Mouse (Mus musculus) C2C12 (cell line): Measurements from ENCODE around the gene Olfr498. TPM values are rescaled to one million over a fixed set of nuclear protein-coding genes. Genes with fewer than 3 reads are reported as not detected.

Source experiments
- H3K27me3 ChIP-seq: one replicate; pipeline ENCODE4 v1.6.1; 2011; ENCODE audit not compliant: control insufficient read depth, insufficient read depth, insufficient read length
- H3K36me3 ChIP-seq: one replicate; pipeline ENCODE4 v1.6.1; 2011; ENCODE audit not compliant: control insufficient read depth, insufficient read depth
- H3K4me3 ChIP-seq: one replicate; pipeline ENCODE4 v1.5.1; 2011; ENCODE audit warnings: mild to moderate bottlenecking, control low read depth; ENCODE audit not compliant: poor library complexity, insufficient read depth, severe bottlenecking
- H3K79me2 ChIP-seq: one replicate; pipeline ENCODE4 v1.6.1; 2011; ENCODE audit not compliant: control insufficient read depth, insufficient read depth
- H3K79me3 ChIP-seq: one replicate; pipeline ENCODE4 v1.6.1; 2011; ENCODE audit warnings: low read depth, control low read depth
- H3ac ChIP-seq: one replicate; pipeline ENCODE3; 2011; ENCODE audit warnings: low read depth; ENCODE audit not compliant: control insufficient read depth, insufficient read length
- CEBPB ChIP-seq: IDR thresholded peaks from one replicate; pipeline ENCODE4 v1.6.1; 2011; ENCODE audit warnings: low read depth, mild to moderate bottlenecking, control low read depth, moderate library complexity
- CTCF ChIP-seq: IDR thresholded peaks from one replicate; pipeline ENCODE4 v1.5.1; 2011; ENCODE audit not compliant: control insufficient read depth, insufficient read depth, insufficient read length
- FOSL1 ChIP-seq: IDR thresholded peaks from one replicate; pipeline ENCODE4 v1.8.0; 2011; ENCODE audit warnings: mild to moderate bottlenecking, low read length; ENCODE audit not compliant: poor library complexity, insufficient read depth, severe bottlenecking
- MAX ChIP-seq: IDR thresholded peaks from one replicate; pipeline ENCODE4 v1.6.1; 2011; ENCODE audit warnings: mild to moderate bottlenecking, control low read depth
- MYOD1 ChIP-seq: IDR thresholded peaks from one replicate; pipeline ENCODE4 v1.6.1; 2011; ENCODE audit warnings: low read depth; ENCODE audit not compliant: control insufficient read depth, insufficient read length
- MYOG ChIP-seq: IDR thresholded peaks from one replicate; pipeline ENCODE4 v1.6.1; 2011; ENCODE audit not compliant: control insufficient read depth, insufficient read length; ENCODE audit errors: extremely low read depth
- USF1 ChIP-seq: IDR thresholded peaks from one replicate; pipeline ENCODE4 v1.6.1; 2011; ENCODE audit warnings: low read depth, mild to moderate bottlenecking, control low read depth, moderate library complexity
- long read RNA-seq, 2 experiments: library from polyadenylated mRNA; unstranded; transcript quantifications; one replicate each; pipeline ENCODE4 v2.0.0; 2019 to 2020
- polyA plus RNA-seq: library from polyadenylated mRNA; unstranded; fragments of >200 nt; fragmentation: generic; extraction: Trizol; gene quantifications from one replicate; pipeline ENCODE4 v1.2.1, GENCODE M21; 2012; ENCODE audit warnings: missing spikeins

Olfr498 gene
- polyA plus RNA-seq, result not detected
- long read RNA-seq, experiment 1, result 0 reads
- long read RNA-seq, experiment 2, result 0 reads

DNA sequence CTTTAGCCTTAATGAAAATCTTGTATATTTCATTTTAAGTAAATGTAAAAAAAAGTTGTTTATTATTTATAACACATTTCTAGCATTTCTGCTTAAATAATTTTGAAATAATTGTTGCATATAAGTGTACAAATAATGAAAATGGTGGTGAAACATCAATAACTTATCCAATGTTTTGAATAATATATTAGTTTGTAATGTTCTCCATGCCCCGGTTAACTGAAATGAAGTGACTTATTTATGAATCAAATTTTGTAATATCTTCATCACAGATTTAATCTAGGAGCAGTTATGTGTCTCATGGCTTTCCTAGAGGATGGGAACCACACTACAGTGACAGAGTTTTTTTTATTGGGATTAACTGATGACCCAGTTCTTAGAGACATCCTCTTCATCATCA lies at the start of gene Olfr498:
TSS of gene Olfr498 (plus strand) at position 301 of the 400 bp plus-strand sequence.
- no peak for TF ChIP-seq USF1
- TF ChIP-seq MYOD1, result no peak
- no peak for TF ChIP-seq MYOG
- no peak for TF ChIP-seq MAX
- no peak for TF ChIP-seq CTCF
- no peak for TF ChIP-seq FOSL1
- TF ChIP-seq CEBPB, result no peak
- H3K27me3 ChIP-seq, result no peaks in the 10 kb centered on the region
- no peaks in the 10 kb centered on the region for H3K79me2 ChIP-seq
- H3ac ChIP-seq, result no peak within 1 kb of the TSS
- no peak within 1 kb of the TSS for H3K4me3 ChIP-seq
- no peaks in the 10 kb centered on the region for H3K36me3 ChIP-seq
- H3K79me3 ChIP-seq, result no peaks in the 10 kb centered on the region

DNA sequence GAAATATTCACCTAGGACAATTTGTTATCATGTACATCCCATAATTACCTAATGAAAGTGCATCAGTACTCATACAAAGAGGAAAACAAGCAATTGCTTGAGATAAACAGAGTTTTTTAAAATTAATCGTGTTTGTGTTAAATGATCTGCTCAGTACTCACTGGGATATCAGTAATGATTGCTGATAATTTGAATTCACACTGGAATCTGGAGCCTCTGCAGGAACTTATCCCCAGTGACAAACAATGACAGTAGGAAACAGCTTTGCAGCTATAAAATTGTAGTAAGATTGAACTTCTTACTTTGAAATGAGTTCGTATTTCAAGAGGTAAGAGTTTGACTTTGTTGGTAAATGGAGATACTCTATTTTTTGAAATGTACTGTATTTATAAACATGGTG lies 45.0 kb upstream of the Olfr498 start, which contains the start of gene Olfr497:
TSS of gene Olfr497 (plus strand) at position 301 of the 400 bp plus-strand sequence.
- TF ChIP-seq MYOD1, result no peak
- no peak for TF ChIP-seq CTCF
- no peak for TF ChIP-seq FOSL1
- no peak for TF ChIP-seq CEBPB
- TF ChIP-seq MYOG, result no peak
- no peak for TF ChIP-seq USF1
- TF ChIP-seq MAX, result no peak

More for the DNA sequence above, 45.0 kb upstream of the Olfr498 start, which contains the start of gene Olfr497:
- H3K79me3 ChIP-seq, result no peaks in the 10 kb centered on the region
- H3ac ChIP-seq, result no peak within 1 kb of the TSS
- H3K79me2 ChIP-seq, result no peaks in the 10 kb centered on the region
- no peaks in the 10 kb centered on the region for H3K27me3 ChIP-seq
- no peaks in the 10 kb centered on the region for H3K36me3 ChIP-seq
- H3K4me3 ChIP-seq, result no peak within 1 kb of the TSS

Other genes with a start within 250 kb of the Olfr498 start
- gene Olfr488, start 207.0 kb upstream of the Olfr498 start, polyA plus RNA-seq, result not detected
- not detected for gene Olfr490, start 176.4 kb upstream of the Olfr498 start, polyA plus RNA-seq
- not detected for gene Olfr491, start 151.9 kb upstream of the Olfr498 start, polyA plus RNA-seq
- not detected for gene Olfr492, start 141.7 kb upstream of the Olfr498 start, polyA plus RNA-seq
- not detected for gene Olfr493, start 118.3 kb upstream of the Olfr498 start, polyA plus RNA-seq
- not detected for gene Olfr494, start 100.0 kb upstream of the Olfr498 start, polyA plus RNA-seq
- gene Olfr495, start 72.2 kb upstream of the Olfr498 start, polyA plus RNA-seq, result not detected
- not detected for gene Olfr497, start 44.9 kb upstream of the Olfr498 start, polyA plus RNA-seq
- not detected for gene Olfr502, start 59.7 kb downstream of the Olfr498 start, polyA plus RNA-seq
- not detected for gene Olfr503, start 79.2 kb downstream of the Olfr498 start, polyA plus RNA-seq
- not detected for gene Olfr504, start 100.5 kb downstream of the Olfr498 start, polyA plus RNA-seq
- gene Olfr506, start 145.5 kb downstream of the Olfr498 start, polyA plus RNA-seq, result 0.01 TPM
- gene Olfr507, start 156.5 kb downstream of the Olfr498 start, polyA plus RNA-seq, result not detected
- not detected for gene Olfr508, start 164.7 kb downstream of the Olfr498 start, polyA plus RNA-seq
- gene Olfr509, start 186.6 kb downstream of the Olfr498 start, polyA plus RNA-seq, result not detected
- not detected for gene Olfr510, start 201.1 kb downstream of the Olfr498 start, polyA plus RNA-seq
- not detected for gene Olfr512, start 248.0 kb downstream of the Olfr498 start, polyA plus RNA-seq